Mouse (Mus musculus): ENCODE results near the gene Lgr4.

GRCm38 (mm10) chr2:109949519-109949918 lies 32.1 kb downstream of the Lgr4 start:
- TF ChIP-seq CTCF (IDR thresholded peaks at IDR 0.05; ENCODE audit: low read depth) (no peak), EP300 (IDR thresholded peaks at IDR 0.05; ENCODE audit: low read depth) (no peak)
